Mouse (Mus musculus): ENCODE measurements around the gene Strada.

GRCm38 (mm10) chr11:106154091-106154490 is 47.9 kb downstream of the Strada start:
- TF ChIP-seq CTCF (IDR thresholded peaks at IDR 0.05; ENCODE audit: low read depth) (no peak), EP300 (optimal IDR thresholded peaks at IDR 0.05) (no peak)

All from stomach, postnatal 0 days (tissue).